Mouse (Mus musculus) inflammation-experienced regulatory T-cells, adult 6 months (primary cell): Measurements from ENCODE around the gene Dusp16. TPM values are rescaled to one million over a fixed set of nuclear protein-coding genes. Genes with fewer than 3 reads are reported as not detected.

Experiments used
- ATAC-seq: one replicate; pipeline ENCODE4 v1.8.0; 2017
- polyA plus RNA-seq, 3 experiments: library from polyadenylated mRNA; unstranded; fragments of 100-300 nt; shearing (Covaris generic); gene quantifications; one replicate each; pipeline ENCODE4 v1.2.1; 2017

The Dusp16 gene
- polyA plus RNA-seq, 3 experiments from 2014 or later: 2.8 to 6.3 (median 5.1) TPM

DNA sequence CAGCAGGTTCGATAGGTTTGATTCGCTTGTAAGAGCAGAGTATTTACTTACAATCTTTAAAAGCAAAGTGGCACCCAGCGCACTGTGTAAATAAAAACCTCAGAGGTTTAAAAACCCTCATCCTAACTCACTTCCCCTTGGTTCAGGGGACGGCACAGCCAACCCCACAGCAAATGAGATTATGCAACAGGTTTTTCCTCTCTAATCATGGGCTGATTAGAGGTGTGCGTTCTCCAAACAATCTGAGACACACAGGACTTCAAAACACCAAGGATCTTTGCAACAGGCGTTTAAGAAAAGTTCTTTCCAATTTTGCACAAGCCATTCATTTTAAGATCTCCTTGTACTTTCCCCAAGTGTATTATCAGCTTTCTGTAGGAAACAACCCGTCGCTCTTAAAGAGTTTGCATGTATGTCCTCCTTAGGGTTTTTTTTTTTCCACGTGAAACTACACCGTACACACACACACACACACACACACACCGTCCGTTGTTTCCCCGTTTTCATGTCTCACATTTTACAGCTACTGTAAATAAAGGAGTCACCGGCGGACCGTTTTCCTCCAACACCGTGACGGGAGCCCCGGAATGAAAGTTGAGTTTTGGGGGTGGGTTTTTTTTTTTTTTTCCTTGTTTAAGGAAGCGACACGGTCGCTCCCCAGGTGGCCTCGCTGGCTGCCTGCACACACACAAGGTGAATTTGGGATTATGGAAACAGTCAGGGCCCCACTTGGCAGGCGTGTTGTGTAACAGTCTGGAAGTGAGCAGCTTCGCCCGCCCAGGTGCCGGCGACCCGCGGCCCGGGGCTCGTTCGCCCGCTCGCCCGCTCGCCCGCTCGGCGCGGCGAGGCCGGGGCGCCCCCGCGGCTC lies 940 bp downstream of the Dusp16 start:
- peak; percentile 63 for ATAC-seq

GRCm38 (mm10) chr6:134789100-134789499 lies 3.3 kb downstream of the Dusp16 start:
- no peak for ATAC-seq

- ATAC-seq: no peak
Observed at GRCm38 (mm10) chr6:134786426-134786825, 6.0 kb downstream of the Dusp16 start.

- no peak for ATAC-seq
Observed at GRCm38 (mm10) chr6:134782900-134783299, 9.5 kb downstream of the Dusp16 start.

DNA sequence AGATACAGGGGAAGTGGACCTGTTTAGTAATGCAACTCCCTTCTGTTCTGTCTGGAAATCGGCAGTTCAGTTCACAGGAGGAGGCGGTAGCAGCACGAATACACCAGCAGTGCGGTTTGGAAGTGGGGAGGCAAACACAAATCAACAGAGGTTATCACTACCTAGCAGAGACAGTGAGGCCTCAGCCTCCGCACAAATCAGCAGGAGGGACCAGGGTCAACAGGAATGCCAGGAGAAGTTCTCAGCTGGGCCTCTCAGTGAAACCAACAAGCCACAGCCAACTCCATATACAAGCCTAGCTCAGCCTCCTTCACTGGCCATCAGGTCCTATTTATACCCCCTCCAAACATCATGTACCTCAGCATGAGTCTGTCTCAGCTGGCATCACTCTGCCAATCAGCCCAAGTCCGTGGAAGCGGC lies 10.9 kb downstream of the Dusp16 start:
- no peak for ATAC-seq

GRCm38 (mm10) chr6:134780024-134780423 lies 12.4 kb downstream of the Dusp16 start:
- no peak for ATAC-seq

- no peak for ATAC-seq
Observed at GRCm38 (mm10) chr6:134773961-134774360, 18.5 kb downstream of the Dusp16 start.

- no peak for ATAC-seq
Observed at GRCm38 (mm10) chr6:134773292-134773893, 19.0 kb downstream of the Dusp16 start.

DNA sequence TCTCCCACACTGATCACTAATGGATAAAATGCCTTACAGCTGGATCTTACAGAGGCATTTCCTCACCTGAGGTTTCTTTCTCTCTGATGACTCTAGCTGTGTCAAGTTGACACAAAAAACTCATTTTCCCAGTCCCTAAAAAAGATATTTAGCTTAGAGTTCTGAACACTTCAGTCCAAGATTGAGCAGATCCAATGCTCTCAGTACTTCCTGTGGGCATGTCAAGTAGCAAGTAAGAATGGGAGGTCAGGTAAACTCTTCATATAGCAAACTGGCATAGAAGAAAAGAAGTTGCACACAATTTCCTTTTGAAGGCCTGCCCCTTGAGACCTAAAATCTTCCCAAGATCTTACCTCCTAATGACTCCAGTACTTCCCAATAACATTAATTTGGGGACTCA lies 22.1 kb downstream of the Dusp16 start:
- no peak for ATAC-seq

DNA sequence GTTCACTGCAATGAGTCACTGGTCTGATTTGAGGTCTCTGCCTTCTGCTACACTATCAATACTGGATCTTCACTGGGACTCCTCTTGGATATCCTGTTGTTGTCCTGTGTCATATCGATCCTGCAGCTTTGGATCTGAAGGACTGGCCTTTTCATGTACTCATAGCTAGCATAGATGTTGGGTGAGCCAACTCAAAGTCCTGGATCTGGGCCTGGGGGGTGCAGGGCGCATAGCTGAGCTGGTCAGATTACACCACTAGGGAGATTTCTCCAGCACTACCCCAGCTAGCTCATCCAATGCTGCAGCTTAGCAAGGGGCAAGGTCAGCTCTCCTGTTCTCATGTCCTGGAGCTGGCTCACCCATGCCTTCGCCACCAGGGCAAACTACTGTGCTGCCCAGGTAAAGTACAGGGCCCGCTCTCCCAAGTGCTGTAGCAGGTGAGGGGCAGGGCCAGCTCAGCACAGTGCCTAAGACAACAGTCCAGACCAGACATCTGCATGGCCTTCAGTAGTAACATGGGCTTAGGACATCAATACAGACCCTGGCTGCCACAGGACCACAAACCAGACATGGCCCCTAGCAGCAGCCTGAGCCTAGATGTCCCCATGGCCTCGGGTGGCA lies 27.9 kb downstream of the Dusp16 start:
- no peak for ATAC-seq

DNA sequence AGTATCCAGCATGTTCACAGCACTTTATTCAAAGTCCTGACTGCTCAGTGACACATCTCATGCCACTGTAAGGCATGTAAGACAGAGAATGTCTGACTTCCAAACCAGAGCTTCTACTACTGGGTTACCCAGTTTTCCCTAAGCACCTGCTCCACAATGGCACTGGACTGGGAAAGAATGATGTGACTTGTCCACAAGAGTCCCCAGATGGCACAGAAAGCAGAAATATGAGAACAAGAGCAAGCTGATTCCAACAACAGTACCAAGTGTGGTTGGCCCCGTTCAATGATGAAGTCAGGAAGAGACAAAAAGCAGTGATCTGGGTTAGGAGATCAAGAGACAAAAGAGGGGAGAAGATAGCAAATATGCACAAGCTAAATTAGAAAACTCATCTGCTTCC lies 29.0 kb downstream of the Dusp16 start:
- no peak for ATAC-seq

- ATAC-seq: no peak
Observed at GRCm38 (mm10) chr6:134761808-134762207, 30.6 kb downstream of the Dusp16 start.

DNA sequence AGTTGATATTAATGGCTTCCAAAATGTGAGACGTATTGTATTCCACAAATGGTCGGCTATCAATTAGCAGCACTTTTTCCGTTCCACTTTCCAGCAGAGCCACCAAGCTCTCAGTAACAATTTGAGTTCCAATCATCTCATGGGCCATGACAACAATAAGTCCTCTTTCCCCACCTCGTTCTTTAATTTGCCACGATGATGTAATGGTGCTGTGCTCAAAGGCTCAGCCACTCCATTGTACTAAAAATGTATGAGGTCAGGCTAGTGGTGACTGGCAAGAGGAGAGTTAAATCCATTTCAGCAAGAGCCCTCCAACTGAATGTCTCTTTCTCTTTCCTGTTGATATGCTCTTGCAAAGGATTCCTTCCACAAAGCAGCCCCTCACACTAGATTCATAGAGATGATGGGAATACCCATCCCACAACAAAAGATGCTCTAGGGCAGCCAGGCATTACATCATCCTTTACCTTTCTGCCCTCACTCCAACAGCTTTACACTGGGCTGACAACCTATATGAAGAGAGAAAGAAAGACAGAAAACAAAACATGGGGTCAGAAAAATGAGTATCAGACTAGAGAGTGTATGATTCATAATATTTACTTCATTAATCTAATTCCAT lies 31.4 kb downstream of the Dusp16 start:
- no peak for ATAC-seq

DNA sequence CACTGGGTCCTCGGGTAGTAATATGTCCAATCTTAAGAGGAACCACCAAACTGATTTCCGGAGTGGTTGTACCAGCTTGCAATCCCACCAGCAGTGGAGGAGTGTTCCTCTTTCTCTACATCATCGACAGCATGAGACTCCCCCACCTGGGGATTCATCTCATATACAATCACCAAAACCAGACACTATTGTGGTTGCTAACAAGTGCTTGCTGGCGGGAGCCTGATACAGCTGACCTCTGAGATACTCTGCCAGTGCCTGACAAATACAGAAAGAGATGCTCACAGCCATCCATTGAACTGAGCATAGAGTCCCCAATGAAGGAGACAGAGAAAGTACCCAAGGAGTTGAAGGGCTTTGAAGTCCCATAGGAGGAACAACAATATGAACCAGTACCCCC lies 36.4 kb downstream of the Dusp16 start:
- ATAC-seq: no peak

GRCm38 (mm10) chr6:134753858-134754257 lies 38.6 kb downstream of the Dusp16 start:
- ATAC-seq: no peak

- ATAC-seq: peak; percentile 22
Observed at GRCm38 (mm10) chr6:134753412-134753811, 39.0 kb downstream of the Dusp16 start.

- peak; percentile 71 for ATAC-seq
Observed at GRCm38 (mm10) chr6:134751883-134752647, 40.4 kb downstream of the Dusp16 start.

GRCm38 (mm10) chr6:134751087-134751486 lies 41.3 kb downstream of the Dusp16 start:
- ATAC-seq: no peak

GRCm38 (mm10) chr6:134748126-134748525 lies 44.3 kb downstream of the Dusp16 start:
- no peak for ATAC-seq

- no peak for ATAC-seq
Observed at GRCm38 (mm10) chr6:134745876-134746275, 46.5 kb downstream of the Dusp16 start.

GRCm38 (mm10) chr6:134743568-134743967 lies 48.9 kb downstream of the Dusp16 start:
- peak; percentile 77 for ATAC-seq

DNA sequence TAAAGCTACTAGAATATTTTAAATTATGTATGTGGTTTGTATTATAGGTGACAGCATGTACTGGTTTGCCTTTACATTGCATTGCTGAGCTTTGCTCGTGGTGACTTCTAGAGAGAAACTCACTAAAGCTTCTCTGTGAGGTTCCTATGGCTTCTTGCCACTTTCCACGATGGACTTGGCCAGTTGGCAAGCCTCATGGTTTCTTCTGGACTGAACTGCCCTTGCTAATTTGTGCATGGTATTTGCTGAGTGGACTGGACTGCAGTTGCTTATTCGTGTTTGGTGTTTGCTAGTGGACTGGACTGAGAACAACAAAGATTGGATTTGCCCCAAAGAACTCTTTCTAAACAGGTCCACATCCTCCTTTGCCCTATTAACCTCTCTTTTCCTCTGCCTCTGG lies 55.6 kb downstream of the Dusp16 start:
- no peak for ATAC-seq
